Mouse (Mus musculus): ENCODE data around the gene Mlst8. TPM values are rescaled to one million over a fixed set of nuclear protein-coding genes. Genes with fewer than 3 reads are reported as not detected.
"Not testable (repeated sequence)": the region's sequence is repeated elsewhere in the genome, so short reads cannot be mapped to it uniquely, and the experiment has no call there.

Mlst8 gene
- polyA plus RNA-seq, 1 experiment from 2014 or later: 35.0 TPM

- Histone ChIP-seq H3K36me3 (peaks cover 12% of the 10 kb centered on the region), H3K27ac (peak overlapping the region; percentile 95; the same call in 1 of the 2 replicates), H3K4me1 (peaks cover 12% of the 10 kb centered on the region; the same call in 1 of the 2 replicates), H3K4me2 (replicated peaks) (peak overlapping the region; percentile 32; the same call in 1 of the 2 replicates), H3K4me3 (peak overlapping the region; percentile 76; the same call in 1 of the 2 replicates)
- not testable (repeated sequence) for ATAC-seq (ENCODE audit: insufficient number of reproducible peaks, insufficient read depth, low FRiP score, low TSS enrichment); H3K9me3 ChIP-seq; H3K9ac ChIP-seq; H3K27me3 ChIP-seq
- 50% methylated on average over 10 of the region's 10 CpGs for WGBS
Measured at GRCm38 (mm10) chr17:24455523-24456206, 23.2 kb downstream of the Mlst8 start.

GRCm38 (mm10) chr17:24454756-24455522 is 23.9 kb downstream of the Mlst8 start:
- peak; percentile 88 for ATAC-seq (ENCODE audit: insufficient number of reproducible peaks, insufficient read depth, low FRiP score, low TSS enrichment)
- WGBS: under 1% methylated on average over 67 of the region's 67 CpGs
- peak overlapping the region; percentile 95 for H3K27ac ChIP-seq

GRCm38 (mm10) chr17:24454218-24454755 is 24.6 kb downstream of the Mlst8 start:
- H3K36me3 ChIP-seq: peaks cover 25% of the 10 kb centered on the region
- peak overlapping the region; percentile 76 for H3K4me3 ChIP-seq
- no peaks in the 10 kb centered on the region for H3K9me3 ChIP-seq
- ATAC-seq (ENCODE audit: insufficient number of reproducible peaks, insufficient read depth, low FRiP score, low TSS enrichment): no peak
- peak overlapping the region; percentile 57 for H3K4me2 ChIP-seq (replicated peaks)
- peak overlapping the region; percentile 88 for H3K9ac ChIP-seq
- no peaks in the 10 kb centered on the region for H3K27me3 ChIP-seq
- H3K27ac ChIP-seq: peak overlapping the region; percentile 95
- peaks cover 12% of the 10 kb centered on the region; the same call in 1 of the 2 replicates for H3K4me1 ChIP-seq
- 5% methylated on average over 14 of the region's 14 CpGs for WGBS

More at GRCm38 (mm10) chr17:24454756-24455522, 23.9 kb downstream of the Mlst8 start:
- Histone ChIP-seq H3K4me1 (peaks cover 12% of the 10 kb centered on the region; the same call in 1 of the 2 replicates), H3K9me3 (no peaks in the 10 kb centered on the region), H3K27me3 (no peaks in the 10 kb centered on the region), H3K4me3 (peak overlapping the region; percentile 76), H3K4me2 (replicated peaks) (peak overlapping the region; percentile 57), H3K36me3 (peaks cover 19% of the 10 kb centered on the region), H3K9ac (peak overlapping the region; percentile 88)

- WGBS: 87% methylated on average over 2 of the region's 2 CpGs
- no peak overlapping the region for H3K9ac ChIP-seq
- no peak overlapping the region for H3K27ac ChIP-seq
- peaks cover 35% of the 10 kb centered on the region for H3K36me3 ChIP-seq
- ATAC-seq (ENCODE audit: insufficient number of reproducible peaks, insufficient read depth, low FRiP score, low TSS enrichment): no peak
- H3K9me3 ChIP-seq: no peaks in the 10 kb centered on the region
- no peak overlapping the region for H3K4me3 ChIP-seq
- peak overlapping the region; percentile 57; the same call in 1 of the 2 replicates for H3K4me2 ChIP-seq (replicated peaks)
- no peaks in the 10 kb centered on the region for H3K27me3 ChIP-seq
- peaks cover 12% of the 10 kb centered on the region; the same call in 1 of the 2 replicates for H3K4me1 ChIP-seq
Measured at GRCm38 (mm10) chr17:24453372-24453771, 25.5 kb downstream of the Mlst8 start.

GRCm38 (mm10) chr17:24451220-24451619 is 27.7 kb downstream of the Mlst8 start:
- ATAC-seq (ENCODE audit: insufficient number of reproducible peaks, insufficient read depth, low FRiP score, low TSS enrichment): no peak
- no peaks in the 10 kb centered on the region for H3K27me3 ChIP-seq
- H3K27ac ChIP-seq: no peak overlapping the region
- no peak overlapping the region for H3K4me3 ChIP-seq
- peaks cover 56% of the 10 kb centered on the region for H3K36me3 ChIP-seq
- peaks cover 12% of the 10 kb centered on the region; the same call in 1 of the 2 replicates for H3K4me1 ChIP-seq
- no peak overlapping the region; the same call in 1 of the 2 replicates for H3K9ac ChIP-seq
- no peaks in the 10 kb centered on the region for H3K9me3 ChIP-seq
- WGBS: 94% methylated on average over 6 of the region's 6 CpGs
- H3K4me2 ChIP-seq (replicated peaks): no peak overlapping the region

- WGBS: 91% methylated on average over 6 of the region's 6 CpGs
- peaks cover 73% of the 10 kb centered on the region for H3K36me3 ChIP-seq
- H3K9ac ChIP-seq: no peak overlapping the region
- H3K4me3 ChIP-seq: no peak overlapping the region
- no peak overlapping the region for H3K4me2 ChIP-seq (replicated peaks)
- H3K4me1 ChIP-seq: peaks cover 9% of the 10 kb centered on the region; the same call in 1 of the 2 replicates
- no peak overlapping the region for H3K27ac ChIP-seq
- no peaks in the 10 kb centered on the region for H3K9me3 ChIP-seq
- no peak for ATAC-seq (ENCODE audit: insufficient number of reproducible peaks, insufficient read depth, low FRiP score, low TSS enrichment)
- H3K27me3 ChIP-seq: no peaks in the 10 kb centered on the region
Measured at GRCm38 (mm10) chr17:24449507-24449906, 29.4 kb downstream of the Mlst8 start.

- 94% methylated on average over 8 of the region's 8 CpGs for WGBS
- Histone ChIP-seq H3K4me1 (no peaks in the 10 kb centered on the region), H3K27ac (no peak overlapping the region), H3K27me3 (no peaks in the 10 kb centered on the region), H3K9me3 (no peaks in the 10 kb centered on the region), H3K9ac (no peak overlapping the region; the same call in 1 of the 2 replicates), H3K4me3 (no peak overlapping the region), H3K4me2 (replicated peaks) (no peak overlapping the region), H3K36me3 (peaks cover 94% of the 10 kb centered on the region)
- no peak for ATAC-seq (ENCODE audit: insufficient number of reproducible peaks, insufficient read depth, low FRiP score, low TSS enrichment)
Measured at GRCm38 (mm10) chr17:24446590-24446989, 32.3 kb downstream of the Mlst8 start.

- H3K9ac ChIP-seq: no peak overlapping the region
- WGBS: 90% methylated on average over 4 of the region's 4 CpGs
- no peak for ATAC-seq (ENCODE audit: insufficient number of reproducible peaks, insufficient read depth, low FRiP score, low TSS enrichment)
- H3K4me3 ChIP-seq: no peak overlapping the region
- no peak overlapping the region for H3K4me2 ChIP-seq (replicated peaks)
- no peaks in the 10 kb centered on the region for H3K27me3 ChIP-seq
- H3K36me3 ChIP-seq: peaks cover 88% of the 10 kb centered on the region
- no peak overlapping the region for H3K27ac ChIP-seq
- no peaks in the 10 kb centered on the region for H3K4me1 ChIP-seq
- H3K9me3 ChIP-seq: no peaks in the 10 kb centered on the region
Measured at GRCm38 (mm10) chr17:24443409-24443808, 35.5 kb downstream of the Mlst8 start.

- Histone ChIP-seq H3K9ac (no peak within 1 kb of the TSS), H3K9me3 (no peaks in the 10 kb centered on the region), H3K36me3 (peaks cover 84% of the 10 kb centered on the region), H3K4me1 (no peaks in the 10 kb centered on the region), H3K27ac (no peak within 1 kb of the TSS), H3K4me2 (replicated peaks) (no peak within 1 kb of the TSS), H3K27me3 (no peaks in the 10 kb centered on the region), H3K4me3 (no peak within 1 kb of the TSS)
- ATAC-seq (ENCODE audit: insufficient number of reproducible peaks, insufficient read depth, low FRiP score, low TSS enrichment): no peak
- WGBS: 82% methylated on average over 7 of the region's 7 CpGs
Measured at GRCm38 (mm10) chr17:24442632-24443155, 36.2 kb downstream of the Mlst8 start, which contains the start of gene Dnase1l2. Gene Dnase1l2 (minus strand): TSS chr17:24443105.

GRCm38 (mm10) chr17:24442107-24442506 is 36.8 kb downstream of the Mlst8 start:
- WGBS: 87% methylated on average over 14 of the region's 14 CpGs
- no peak overlapping the region for H3K9ac ChIP-seq
- H3K27ac ChIP-seq: no peak overlapping the region
- no peak overlapping the region for H3K4me2 ChIP-seq (replicated peaks)
- no peaks in the 10 kb centered on the region for H3K4me1 ChIP-seq
- no peak overlapping the region for H3K4me3 ChIP-seq
- no peaks in the 10 kb centered on the region for H3K9me3 ChIP-seq
- ATAC-seq (ENCODE audit: insufficient number of reproducible peaks, insufficient read depth, low FRiP score, low TSS enrichment): no peak
- H3K36me3 ChIP-seq: peaks cover 83% of the 10 kb centered on the region
- H3K27me3 ChIP-seq: no peaks in the 10 kb centered on the region

- no peak overlapping the region for H3K4me2 ChIP-seq (replicated peaks)
- ATAC-seq (ENCODE audit: insufficient number of reproducible peaks, insufficient read depth, low FRiP score, low TSS enrichment): no peak
- no peak overlapping the region for H3K4me3 ChIP-seq
- H3K4me1 ChIP-seq: no peaks in the 10 kb centered on the region
- H3K9ac ChIP-seq: no peak overlapping the region
- H3K9me3 ChIP-seq: no peaks in the 10 kb centered on the region
- no peak overlapping the region for H3K27ac ChIP-seq
- WGBS: 70% methylated on average over 2 of the region's 2 CpGs
- H3K36me3 ChIP-seq: peaks cover 78% of the 10 kb centered on the region
- H3K27me3 ChIP-seq: no peaks in the 10 kb centered on the region
Measured at GRCm38 (mm10) chr17:24441148-24441547, 37.7 kb downstream of the Mlst8 start.

Data from embryonic facial prominence, embryonic 12.5 days (tissue).